Mouse (Mus musculus): ENCODE data around the gene Mllt6.

DNA sequence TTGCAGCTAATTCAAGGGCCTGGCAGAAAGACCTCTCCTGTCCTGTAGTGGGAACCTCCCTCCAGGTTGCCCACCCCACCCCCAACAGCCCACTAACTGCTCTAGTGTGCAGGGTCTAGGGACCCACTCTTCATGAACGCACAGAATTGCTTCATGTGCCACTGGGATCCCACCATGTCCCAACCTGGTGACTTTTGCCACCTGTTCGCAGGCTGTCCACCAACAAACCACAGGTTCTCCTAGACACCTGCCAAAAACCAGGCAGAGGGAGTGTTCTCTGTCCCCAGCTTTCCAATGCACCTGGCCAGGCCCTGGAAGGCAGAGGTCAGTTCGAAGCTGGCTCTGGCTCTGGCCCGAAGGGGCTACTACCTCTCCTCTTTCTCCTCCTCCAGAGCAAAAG is 31.2 kb downstream of the Mllt6 start:
- no peak for TF ChIP-seq POLR2A (IDR thresholded peaks at IDR 0.05; ENCODE audit: control insufficient read depth, low read depth, low read length)
- TF ChIP-seq CTCF (IDR thresholded peaks at IDR 0.05; ENCODE audit: control insufficient read depth, insufficient read depth, insufficient replicate concordance, low read depth, low read length): no peak

Measured in testis, adult 2 months (tissue).